8 mouse cellular contexts compared by ENCODE assay signal in the genomic region with DNA sequence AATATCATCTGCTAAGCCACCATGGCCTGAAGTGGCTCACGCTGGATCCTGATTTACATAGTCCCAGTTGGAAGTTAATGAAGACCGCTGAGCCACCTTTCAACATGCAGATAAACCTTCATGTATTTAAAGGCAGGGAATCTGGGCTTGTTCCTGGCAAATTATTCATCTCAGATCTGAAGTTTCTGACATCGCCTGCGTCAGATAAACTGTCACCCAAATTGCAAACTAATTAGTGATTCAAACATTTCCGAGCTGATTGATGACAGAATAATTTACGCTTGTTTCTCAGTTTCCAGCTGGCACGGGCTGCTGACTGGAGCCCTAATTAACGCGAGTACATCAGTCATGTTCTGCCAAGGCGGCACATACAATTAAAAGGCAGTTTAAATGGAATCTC.
DNase-seq lines count a peak whose midpoint lies in the region; ATAC-seq and TF ChIP-seq lines count a peak whose summit lies in the region.

No protein-coding gene starts in this region.

- no peak for TF ChIP-seq CTCF in brain, embryonic 14.5 days (IDR thresholded peaks at IDR 0.05; ENCODE audit: borderline replicate concordance, extremely low read depth, insufficient read depth, insufficient read length)

- peak overlapping the region; percentile 29; the same call in 1 of the 2 replicates for H3K4me3 ChIP-seq in embryonic facial prominence, embryonic 10.5 days
- 0 out of 2 replicates have a peak overlapping the region, but pooled peaks have one; percentile 0 for H3K4me3 ChIP-seq in midbrain, embryonic 12.5 days

- peak overlapping the region; percentile 32 for H3K4me2 ChIP-seq in midbrain, embryonic 12.5 days (replicated peaks)

- H3K4me1 ChIP-seq in embryonic facial prominence, embryonic 10.5 days, result peaks cover 9% of the 10 kb centered on the region
- peaks cover 11% of the 10 kb centered on the region; the same call in 1 of the 2 replicates for H3K4me1 ChIP-seq in midbrain, embryonic 12.5 days

- H3K9me3 ChIP-seq in embryonic facial prominence, embryonic 10.5 days, result no peaks in the 10 kb centered on the region
- peaks cover 2% of the 10 kb centered on the region; the same call in 1 of the 2 replicates for H3K9me3 ChIP-seq in midbrain, embryonic 12.5 days

- no peak overlapping the region for H3K9ac ChIP-seq in midbrain, embryonic 12.5 days (replicated peaks)

- peaks cover 17% of the 10 kb centered on the region; the same call in 1 of the 2 replicates for H3K27me3 ChIP-seq in embryonic facial prominence, embryonic 10.5 days (replicated peaks; ENCODE audit: low read depth, poor library complexity, severe bottlenecking)
- H3K27me3 ChIP-seq in midbrain, embryonic 12.5 days, result peaks cover 8% of the 10 kb centered on the region; the same call in 1 of the 2 replicates

- 8% methylated on average over 10 of the region's 10 CpGs for WGBS in embryonic facial prominence, embryonic 10.5 days
- 4% methylated on average over 10 of the region's 10 CpGs for WGBS in midbrain, embryonic 12.5 days

- H3K36me3 ChIP-seq in embryonic facial prominence, embryonic 10.5 days (replicated peaks), result no peaks in the 10 kb centered on the region
- H3K36me3 ChIP-seq in midbrain, embryonic 12.5 days, result no peaks in the 10 kb centered on the region

- DNase-seq in brain, embryonic 14.5 days (ENCODE audit: low read depth), result peak; percentile 98
- DNase-seq in embryonic facial prominence, embryonic 10.5 days (ENCODE audit: low spot score), result no peak
- peak; percentile 30 for DNase-seq in hindlimb bud, embryonic 11.5 days (ENCODE audit: extremely low spot score, low read depth, low spot score)
- no peak for DNase-seq in natural killer cell, adult 2 months (ENCODE audit: low spot score in 2 of 2)
- DNase-seq in ovary, postnatal 36 days (ENCODE audit: low spot score), result no peak
- no peak for DNase-seq in adrenal gland, adult 8-10 months

- peak; percentile 83 for ATAC-seq in midbrain, embryonic 12.5 days (ENCODE audit: low FRiP score, low read depth)
- ATAC-seq in erythroid progenitor cell, adult 5-6 weeks (replicated peaks; ENCODE audit: low FRiP score, poor library complexity, severe bottlenecking), result no peak

- H3K27ac ChIP-seq in embryonic facial prominence, embryonic 10.5 days (replicated peaks), result no peak overlapping the region
- no peak overlapping the region for H3K27ac ChIP-seq in midbrain, embryonic 12.5 days (replicated peaks)

- TF ChIP-seq POLR2A in brain, embryonic 14.5 days (IDR thresholded peaks at IDR 0.05; ENCODE audit: borderline replicate concordance, extremely low read depth, insufficient read depth, insufficient read length, poor library complexity, severe bottlenecking), result no peak

Comparison
In these comparisons a context has a peak if more than half of its experiments do, and no peak if none do; other contexts are left out.
1. DNase-seq: peak in brain, embryonic 14.5 days (single experiment) and hindlimb bud, embryonic 11.5 days (single experiment); none in embryonic facial prominence, embryonic 10.5 days (single experiment), natural killer cell, adult 2 months (0 of 2), ovary, postnatal 36 days (single experiment) and adrenal gland, adult 8-10 months (single experiment).